Mouse (Mus musculus) kidney, adult 2 months (tissue): ENCODE measurements around the gene Gpc6. TPM values are rescaled to one million over a fixed set of nuclear protein-coding genes. Genes with fewer than 3 reads are reported as not detected.

ENCODE experiments used
- DNase-seq: peaks from one replicate; pipeline ENCODE4 v3.0.0; 2021
- H3K27ac ChIP-seq: fragments of 200-500 bp; 2 replicates; pipeline ENCODE4 v1.5.1; 2012; ENCODE audit warnings: low read depth, low read length, control low read depth, inconsistent platforms; ENCODE audit not compliant: insufficient read depth
- H3K27me3 ChIP-seq: fragments of 200-500 bp; replicated peaks from 2 replicates; pipeline ENCODE4 v1.6.1; 2012; ENCODE audit warnings: mild to moderate bottlenecking, moderate library complexity, low read length, inconsistent platforms; ENCODE audit not compliant: control insufficient read depth, insufficient read depth
- H3K36me3 ChIP-seq: fragments of 200-500 bp; 2 replicates; pipeline ENCODE4 v1.6.1; 2012; ENCODE audit warnings: mild to moderate bottlenecking, moderate library complexity, low read length, inconsistent platforms; ENCODE audit not compliant: control insufficient read depth, insufficient read depth
- H3K4me1 ChIP-seq: fragments of 200-500 bp; 2 replicates; pipeline ENCODE4 v1.6.1; 2011; ENCODE audit warnings: low read length; ENCODE audit not compliant: control insufficient read depth, insufficient read depth
- H3K4me3 ChIP-seq: fragments of 200-500 bp; 2 replicates; pipeline ENCODE4 v1.5.1; 2011; ENCODE audit warnings: mild to moderate bottlenecking, low read depth, low read length, control low read depth; ENCODE audit not compliant: insufficient read depth
- CTCF ChIP-seq: fragments of 200-500 bp; conservative IDR thresholded peaks from 2 replicates; pipeline ENCODE4 v1.5.1; 2011; ENCODE audit warnings: low read depth, mild to moderate bottlenecking, control low read depth, low read length, moderate library complexity, mixed read lengths; ENCODE audit not compliant: insufficient read depth, insufficient read length
- POLR2A ChIP-seq: fragments of 200-500 bp; IDR thresholded peaks from one replicate; pipeline ENCODE4 v1.6.1; 2011; ENCODE audit warnings: low read depth, low read length, control low read depth
- WGBS: fragments of 180-500 bp; shearing (Covaris S2); methylation state at CpG from one replicate; pipeline ENCODE4 v1.1.7; 2018; 5-methylcytosine and 5-hydroxymethylcytosine counted together
- polyA plus RNA-seq: library from polyadenylated mRNA; depleted of rRNA; stranded (reverse); fragments of >200 nt; gene quantifications from 2 replicates; pipeline ENCODE4 v1.2.3, GENCODE M21; 2012

Gene Gpc6
- polyA plus RNA-seq, 1 experiment: 3.4 TPM

- H3K27ac ChIP-seq: no peak overlapping the region
- H3K4me3 ChIP-seq: no peak overlapping the region
- no peak for DNase-seq
- no peaks in the 10 kb centered on the region for H3K36me3 ChIP-seq
- H3K4me1 ChIP-seq: no peaks in the 10 kb centered on the region
- WGBS: 30% methylated on average over 2 of the region's 2 CpGs
- H3K27me3 ChIP-seq: no peaks in the 10 kb centered on the region
- no peak for TF ChIP-seq CTCF
- TF ChIP-seq POLR2A: no peak
These were observed 964.5 kb downstream of the Gpc6 start for GRCm38 (mm10) chr14:117889653-117890052.

GRCm38 (mm10) chr14:117891426-117891825, 966.3 kb downstream of the Gpc6 start:
- Histone ChIP-seq H3K36me3 (no peaks in the 10 kb centered on the region), H3K27ac (no peak overlapping the region), H3K4me3 (no peak overlapping the region), H3K27me3 (no peaks in the 10 kb centered on the region), H3K4me1 (no peaks in the 10 kb centered on the region)
- WGBS: 61% methylated on average over 7 of the region's 7 CpGs
- TF ChIP-seq CTCF (no peak), POLR2A (no peak)
- no peak for DNase-seq

- no peak for DNase-seq
- Histone ChIP-seq H3K27me3 (no peaks in the 10 kb centered on the region), H3K4me3 (no peak overlapping the region), H3K27ac (no peak overlapping the region), H3K36me3 (no peaks in the 10 kb centered on the region), H3K4me1 (no peaks in the 10 kb centered on the region)
- 78% methylated on average over 4 of the region's 4 CpGs for WGBS
- TF ChIP-seq POLR2A (no peak), CTCF (no peak)
These were observed 966.9 kb downstream of the Gpc6 start for GRCm38 (mm10) chr14:117892026-117892425.

GRCm38 (mm10) chr14:117894869-117895538, 969.9 kb downstream of the Gpc6 start:
- no peaks in the 10 kb centered on the region for H3K4me1 ChIP-seq
- no peak overlapping the region for H3K27ac ChIP-seq
- no peaks in the 10 kb centered on the region for H3K27me3 ChIP-seq
- TF ChIP-seq POLR2A (no peak), CTCF (no peak)
- no peak overlapping the region for H3K4me3 ChIP-seq
- no peak for DNase-seq
- no peaks in the 10 kb centered on the region for H3K36me3 ChIP-seq
- 82% methylated on average over 10 of the region's 10 CpGs for WGBS

- 82% methylated on average over 16 of the region's 16 CpGs for WGBS
- Histone ChIP-seq H3K4me1 (no peaks in the 10 kb centered on the region), H3K27me3 (no peaks in the 10 kb centered on the region), H3K4me3 (0 out of 2 replicates have a peak overlapping the region, but pooled peaks have one; percentile 21), H3K36me3 (no peaks in the 10 kb centered on the region), H3K27ac (no peak overlapping the region)
- TF ChIP-seq POLR2A: no peak
- no peak for TF ChIP-seq CTCF
- no peak for DNase-seq
These were observed 970.4 kb downstream of the Gpc6 start for GRCm38 (mm10) chr14:117895539-117895912.

- Histone ChIP-seq H3K4me3 (no peak overlapping the region), H3K27ac (no peak overlapping the region), H3K4me1 (no peaks in the 10 kb centered on the region), H3K36me3 (no peaks in the 10 kb centered on the region), H3K27me3 (no peaks in the 10 kb centered on the region)
- 91% methylated on average over 9 of the region's 9 CpGs for WGBS
- no peak for DNase-seq
- no peak for TF ChIP-seq POLR2A
- TF ChIP-seq CTCF: no peak
These were observed 979.2 kb downstream of the Gpc6 start for GRCm38 (mm10) chr14:117904300-117904699.

- no peaks in the 10 kb centered on the region for H3K27me3 ChIP-seq
- TF ChIP-seq CTCF (no peak), POLR2A (no peak)
- WGBS: 40% methylated on average over 10 of the region's 10 CpGs
- H3K36me3 ChIP-seq: no peaks in the 10 kb centered on the region
- H3K27ac ChIP-seq: no peak overlapping the region
- no peak for DNase-seq
- H3K4me1 ChIP-seq: no peaks in the 10 kb centered on the region
- H3K4me3 ChIP-seq: no peak overlapping the region
These were observed 980.6 kb downstream of the Gpc6 start for GRCm38 (mm10) chr14:117905701-117906100.
